Mouse (Mus musculus) hindbrain, embryonic 14.5 days (tissue): ENCODE results near the gene Taf3. TPM values are rescaled to one million over a fixed set of nuclear protein-coding genes. Genes with fewer than 3 reads are reported as not detected.

ENCODE experiments used
- ATAC-seq: fragments of 200-750 bp; cut with Nextera tagmentation; 2 replicates; pipeline ENCODE4 v1.8.0; 2017; ENCODE audit warnings: moderate number of reproducible peaks, mild to moderate bottlenecking, moderate TSS enrichment, moderate library complexity; ENCODE audit not compliant: low FRiP score
- DNase-seq: peaks from one replicate; pipeline ENCODE4 v3.0.0-alpha.2; 2015; ENCODE audit warnings: low spot score
- H3K27ac ChIP-seq: fragments of 300-500 bp; sonication (generic); 2 replicates; pipeline ENCODE4 v1.5.1; 2014; ENCODE audit warnings: mild to moderate bottlenecking, moderate library complexity
- H3K27me3 ChIP-seq: fragments of 300-500 bp; sonication (generic); 2 replicates; pipeline ENCODE4 v1.6.1; 2014; ENCODE audit warnings: mild to moderate bottlenecking, low read length, mixed read lengths; ENCODE audit not compliant: control insufficient read depth, insufficient read depth
- H3K36me3 ChIP-seq: fragments of 300-500 bp; sonication (generic); replicated peaks from 2 replicates; pipeline ENCODE4 v1.6.1; 2014; ENCODE audit not compliant: control insufficient read depth, insufficient read depth
- H3K4me1 ChIP-seq: fragments of 300-500 bp; sonication (generic); replicated peaks from 2 replicates; pipeline ENCODE4 v1.6.1; 2014; ENCODE audit warnings: antibody characterized with exemption, low read length, mixed read lengths; ENCODE audit not compliant: control insufficient read depth, insufficient read depth
- H3K4me2 ChIP-seq: fragments of 300-500 bp; sonication (generic); replicated peaks from 2 replicates; pipeline ENCODE4 v1.6.1; 2014; ENCODE audit warnings: mild to moderate bottlenecking, moderate library complexity
- H3K4me3 ChIP-seq: fragments of 300-500 bp; sonication (generic); replicated peaks from 2 replicates; pipeline ENCODE4 v1.5.1; 2014; ENCODE audit warnings: mild to moderate bottlenecking, low read length
- H3K9ac ChIP-seq: fragments of 300-500 bp; sonication (generic); 2 replicates; pipeline ENCODE4 v1.6.1; 2014
- H3K9me3 ChIP-seq: fragments of 300-500 bp; sonication (generic); 2 replicates; pipeline ENCODE4 v1.6.1; 2016; ENCODE audit warnings: low read length; ENCODE audit not compliant: control insufficient read depth
- WGBS: fragments of 180-500 bp; shearing (Covaris S2); extraction: QIAGEN DNeasy Blood & Tissue Kit; methylation state at CpG from one replicate; pipeline ENCODE4 v1.1.7; 2014; 5-methylcytosine and 5-hydroxymethylcytosine counted together
- polyA plus RNA-seq: library from polyadenylated mRNA; unstranded; fragments of >200 nt; fragmentation: Nextera tagmentation; extraction: Ambion mirVana; gene quantifications from 2 replicates; pipeline ENCODE4 v1.2.1, GENCODE M21; 2014

The Taf3 gene
- polyA plus RNA-seq, 1 experiment from 2014 or later, result 12.6 TPM

GRCm38 (mm10) chr2:10074470-10074869 lies 26.1 kb upstream of the Taf3 start:
- H3K36me3 ChIP-seq, result peaks cover 13% of the 10 kb centered on the region; the same call in 1 of the 2 replicates
- ATAC-seq (peak; percentile 15; the same call in 1 of the 2 replicates), DNase-seq (no peak)
- H3K27me3 ChIP-seq, result no peaks in the 10 kb centered on the region
- no peaks in the 10 kb centered on the region for H3K9me3 ChIP-seq
- H3K9ac ChIP-seq, result no peak overlapping the region
- no peak overlapping the region for H3K4me3 ChIP-seq
- peaks cover 26% of the 10 kb centered on the region for H3K4me1 ChIP-seq
- no peak overlapping the region for H3K4me2 ChIP-seq
- 86% methylated on average over 7 of the region's 7 CpGs for WGBS
- no peak overlapping the region for H3K27ac ChIP-seq

DNA sequence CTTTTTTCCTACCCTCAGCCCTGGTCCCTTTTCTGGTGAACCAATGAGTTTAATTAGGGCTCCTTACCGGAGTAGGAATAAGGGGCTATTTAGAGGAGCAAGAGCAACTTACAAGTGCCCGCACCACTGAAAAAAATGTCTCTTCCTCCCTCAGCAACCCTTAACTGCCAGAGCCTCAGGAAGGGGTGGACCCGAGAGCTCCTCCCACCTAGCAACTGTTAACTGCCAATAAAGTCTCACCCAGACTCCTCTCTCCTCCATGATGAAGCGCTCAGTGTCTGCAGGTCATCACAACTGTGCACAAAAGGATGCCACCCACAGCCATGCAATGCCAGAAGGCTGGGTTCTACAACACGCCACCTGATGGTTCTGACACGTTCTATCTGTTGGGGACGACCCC lies 23.4 kb upstream of the Taf3 start:
- H3K4me1 ChIP-seq, result 0 out of 2 replicates have a peak, but pooled peaks cover 2% of the 10 kb centered on the region
- H3K4me2 ChIP-seq, result no peak overlapping the region
- H3K27me3 ChIP-seq, result no peaks in the 10 kb centered on the region
- peaks cover 29% of the 10 kb centered on the region for H3K36me3 ChIP-seq
- H3K4me3 ChIP-seq, result no peak overlapping the region
- H3K27ac ChIP-seq, result no peak overlapping the region
- DNase-seq (no peak), ATAC-seq (no peak)
- H3K9me3 ChIP-seq, result no peaks in the 10 kb centered on the region
- H3K9ac ChIP-seq, result no peak overlapping the region
- 92% methylated on average over 7 of the region's 7 CpGs for WGBS

GRCm38 (mm10) chr2:10058836-10059235 lies 10.4 kb upstream of the Taf3 start:
- H3K36me3 ChIP-seq, result peaks cover 97% of the 10 kb centered on the region
- no peaks in the 10 kb centered on the region for H3K9me3 ChIP-seq
- no peaks in the 10 kb centered on the region for H3K27me3 ChIP-seq
- 88% methylated on average over 5 of the region's 5 CpGs for WGBS
- H3K4me1 ChIP-seq, result no peaks in the 10 kb centered on the region
- no peak for ATAC-seq
- no peak overlapping the region for H3K4me2 ChIP-seq
- H3K9ac ChIP-seq, result no peak overlapping the region
- H3K4me3 ChIP-seq, result no peak overlapping the region
- no peak overlapping the region for H3K27ac ChIP-seq
- no peak for DNase-seq

- H3K9me3 ChIP-seq, result no peaks in the 10 kb centered on the region
- peaks cover 12% of the 10 kb centered on the region for H3K4me1 ChIP-seq
- no peaks in the 10 kb centered on the region for H3K27me3 ChIP-seq
- no peak for ATAC-seq
- no peak overlapping the region for H3K9ac ChIP-seq
- 100% methylated on average over 1 of the region's 1 CpGs for WGBS
- H3K27ac ChIP-seq, result no peak overlapping the region
- no peak overlapping the region for H3K4me3 ChIP-seq
- H3K36me3 ChIP-seq, result peaks cover 33% of the 10 kb centered on the region
- DNase-seq, result no peak
- no peak overlapping the region for H3K4me2 ChIP-seq
Measured at GRCm38 (mm10) chr2:10051996-10052395, 3.6 kb upstream of the Taf3 start.

DNA sequence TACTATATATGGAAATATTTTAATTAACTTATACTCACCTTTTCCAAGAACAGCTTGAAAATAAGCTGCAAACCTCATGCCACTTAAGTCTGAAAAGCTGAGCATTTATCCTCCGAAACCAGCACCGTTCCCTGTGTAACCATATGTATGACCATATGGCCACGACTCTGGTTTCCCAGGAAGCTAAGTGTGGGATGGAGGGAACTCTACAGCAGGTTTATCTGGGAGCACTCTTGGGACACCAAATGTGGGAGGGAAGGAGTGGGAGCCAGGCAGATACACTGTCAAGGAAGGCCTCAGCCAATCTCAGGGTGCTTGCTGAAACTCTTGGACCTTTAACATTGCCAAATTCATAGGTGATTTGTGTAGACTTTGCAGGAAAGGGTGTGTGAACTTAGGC lies 2.5 kb upstream of the Taf3 start:
- DNase-seq (no peak), ATAC-seq (no peak)
- 89% methylated on average over 3 of the region's 3 CpGs for WGBS
- no peak overlapping the region for H3K27ac ChIP-seq
- H3K4me3 ChIP-seq, result no peak overlapping the region
- H3K4me2 ChIP-seq, result no peak overlapping the region
- H3K9ac ChIP-seq, result no peak overlapping the region
- H3K36me3 ChIP-seq, result peaks cover 23% of the 10 kb centered on the region
- no peaks in the 10 kb centered on the region for H3K9me3 ChIP-seq
- peaks cover 19% of the 10 kb centered on the region for H3K4me1 ChIP-seq
- no peaks in the 10 kb centered on the region for H3K27me3 ChIP-seq

GRCm38 (mm10) chr2:10049456-10049855 lies 1.1 kb upstream of the Taf3 start:
- H3K4me1 ChIP-seq, result peaks cover 19% of the 10 kb centered on the region
- H3K27ac ChIP-seq, result no peak overlapping the region
- H3K4me3 ChIP-seq, result peak overlapping the region; percentile 88
- peak overlapping the region; percentile 79 for H3K4me2 ChIP-seq
- ATAC-seq (no peak), DNase-seq (no peak)
- no peaks in the 10 kb centered on the region for H3K27me3 ChIP-seq
- H3K9ac ChIP-seq, result peak overlapping the region; percentile 49; the same call in 1 of the 2 replicates
- peaks cover 9% of the 10 kb centered on the region for H3K36me3 ChIP-seq
- 18% methylated on average over 10 of the region's 10 CpGs for WGBS
- H3K9me3 ChIP-seq, result no peaks in the 10 kb centered on the region

GRCm38 (mm10) chr2:10047758-10048436 lies 499 bp downstream of the Taf3 start:
- Histone ChIP-seq H3K36me3 (no peaks in the 10 kb centered on the region), H3K27me3 (no peaks in the 10 kb centered on the region), H3K4me2 (peak overlapping the region; percentile 66), H3K4me3 (peak overlapping the region; percentile 88), H3K27ac (peak overlapping the region; percentile 54), H3K4me1 (peaks cover 19% of the 10 kb centered on the region), H3K9ac (peak overlapping the region; percentile 73), H3K9me3 (no peaks in the 10 kb centered on the region)
- ATAC-seq (peak; percentile 77), DNase-seq (peak; percentile 43)
- WGBS, result under 1% methylated on average over 47 of the region's 47 CpGs

GRCm38 (mm10) chr2:10034976-10035375 lies 13.4 kb downstream of the Taf3 start:
- ATAC-seq, result no peak
- no peaks in the 10 kb centered on the region for H3K27me3 ChIP-seq
- no peaks in the 10 kb centered on the region for H3K4me1 ChIP-seq
- 84% methylated on average over 3 of the region's 3 CpGs for WGBS
- peaks cover 8% of the 10 kb centered on the region; the same call in 1 of the 2 replicates for H3K36me3 ChIP-seq
- H3K27ac ChIP-seq, result no peak overlapping the region
- no peak overlapping the region for H3K9ac ChIP-seq
- no peaks in the 10 kb centered on the region for H3K9me3 ChIP-seq
- DNase-seq, result no peak
- H3K4me3 ChIP-seq, result no peak overlapping the region
- H3K4me2 ChIP-seq, result no peak overlapping the region

GRCm38 (mm10) chr2:10033684-10034083 lies 14.7 kb downstream of the Taf3 start:
- H3K27ac ChIP-seq, result no peak overlapping the region
- H3K4me1 ChIP-seq, result no peaks in the 10 kb centered on the region
- ATAC-seq (no peak), DNase-seq (no peak)
- H3K9me3 ChIP-seq, result no peaks in the 10 kb centered on the region
- no peak overlapping the region for H3K9ac ChIP-seq
- H3K27me3 ChIP-seq, result no peaks in the 10 kb centered on the region
- H3K36me3 ChIP-seq, result no peaks in the 10 kb centered on the region
- 69% methylated on average over 4 of the region's 4 CpGs for WGBS
- no peak overlapping the region for H3K4me3 ChIP-seq
- no peak overlapping the region for H3K4me2 ChIP-seq
